Mouse (Mus musculus) midbrain, embryonic 11.5 days (tissue): ENCODE results near the gene Rhbdl1. TPM values are rescaled to one million over a fixed set of nuclear protein-coding genes. Genes with fewer than 3 reads are reported as not detected.

Source experiments
- ATAC-seq: fragments of 200-750 bp; cut with Nextera tagmentation; 2 replicates; pipeline ENCODE4 v1.8.0; 2017; ENCODE audit warnings: moderate TSS enrichment, moderate library complexity; ENCODE audit not compliant: low FRiP score
- DNase-seq: peaks from one replicate; pipeline ENCODE4 v3.0.0; 2015; ENCODE audit warnings: low spot score; ENCODE audit errors: missing footprints
- H3K27ac ChIP-seq: fragments of 300-500 bp; sonication (generic); 2 replicates; pipeline ENCODE4 v1.5.1; 2014; ENCODE audit warnings: low read depth, low read length
- H3K27me3 ChIP-seq: fragments of 300-500 bp; sonication (generic); 2 replicates; pipeline ENCODE4 v1.6.1; 2014; ENCODE audit warnings: mild to moderate bottlenecking, low read length, moderate library complexity, mixed read lengths; ENCODE audit not compliant: control insufficient read depth, insufficient read depth
- H3K36me3 ChIP-seq: fragments of 300-500 bp; sonication (generic); 2 replicates; pipeline ENCODE4 v1.6.1; 2014; ENCODE audit warnings: mild to moderate bottlenecking, low read length, moderate library complexity, mixed read lengths; ENCODE audit not compliant: control insufficient read depth, insufficient read depth
- H3K4me1 ChIP-seq: fragments of 300-500 bp; sonication (generic); 2 replicates; pipeline ENCODE4 v1.6.1; 2014; ENCODE audit warnings: low read length; ENCODE audit not compliant: control insufficient read depth, insufficient read depth
- H3K4me2 ChIP-seq: fragments of 300-500 bp; sonication (generic); 2 replicates; pipeline ENCODE4 v1.6.1; 2014; ENCODE audit warnings: mild to moderate bottlenecking, moderate library complexity
- H3K4me3 ChIP-seq: fragments of 300-500 bp; sonication (generic); 2 replicates; pipeline ENCODE4 v1.5.1; 2014; ENCODE audit warnings: low read depth, low read length
- H3K9ac ChIP-seq: fragments of 300-500 bp; sonication (generic); 2 replicates; pipeline ENCODE4 v1.6.1; 2014; ENCODE audit warnings: low read length
- H3K9me3 ChIP-seq: fragments of 300-500 bp; sonication (generic); 2 replicates; pipeline ENCODE4 v1.6.1; 2016; ENCODE audit warnings: low read length; ENCODE audit not compliant: control insufficient read depth
- WGBS: fragments of 180-500 bp; shearing (Covaris S2); extraction: QIAGEN DNeasy Blood & Tissue Kit; methylation state at CpG from one replicate; pipeline ENCODE4 v1.1.7; 2014; 5-methylcytosine and 5-hydroxymethylcytosine counted together
- polyA plus RNA-seq: library from polyadenylated mRNA; unstranded; fragments of >200 nt; fragmentation: Nextera tagmentation; extraction: Ambion mirVana; gene quantifications from 2 replicates; pipeline ENCODE4 v1.2.1, GENCODE M21; 2014

Rhbdl1 gene
- polyA plus RNA-seq, 1 experiment from 2014 or later = 2.3 TPM

DNA sequence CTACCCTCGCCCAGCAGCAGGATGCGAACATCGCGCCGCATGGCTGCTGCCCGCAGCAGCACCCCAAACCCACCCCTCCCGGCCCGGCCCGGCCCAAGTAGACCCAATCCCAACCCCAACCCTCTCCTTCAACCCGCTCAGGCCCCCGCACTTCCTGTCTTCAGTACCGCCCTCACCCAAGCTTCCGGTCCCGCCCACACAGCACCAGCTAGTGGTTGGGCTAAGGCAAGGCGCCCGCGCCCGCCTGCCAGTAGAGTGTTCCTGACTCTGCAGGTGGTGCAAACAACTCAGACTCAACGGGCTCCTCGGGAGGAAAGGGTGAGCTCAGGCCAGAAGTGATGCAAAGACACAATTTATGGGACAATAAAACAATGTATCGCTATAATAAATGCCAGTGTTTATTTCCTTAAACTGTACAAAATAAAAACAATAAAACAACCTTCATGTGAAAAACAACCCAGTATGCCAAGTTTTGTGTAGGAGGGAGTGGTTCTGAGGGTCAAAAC lies 7.4 kb upstream of the Rhbdl1 start, which contains the start of gene Rhot2:
Rhot2 (minus strand) TSS at position 456 of the 506 bp plus-strand sequence.
- H3K36me3 ChIP-seq = peaks cover 23% of the 10 kb centered on the region
- peak within 1 kb of the TSS; percentile 94 for H3K4me2 ChIP-seq
- WGBS = 1% methylated on average over 21 of the region's 21 CpGs
- peaks cover 8% of the 10 kb centered on the region for H3K4me1 ChIP-seq
- peak; percentile 99 for DNase-seq
- no peaks in the 10 kb centered on the region for H3K9me3 ChIP-seq
- peak within 1 kb of the TSS; percentile 90 for H3K4me3 ChIP-seq
- H3K27me3 ChIP-seq = no peaks in the 10 kb centered on the region
- H3K9ac ChIP-seq = peak within 1 kb of the TSS; percentile 89
- H3K27ac ChIP-seq = no peak within 1 kb of the TSS; the same call in 1 of the 2 replicates
- peak; percentile 96 for ATAC-seq

DNA sequence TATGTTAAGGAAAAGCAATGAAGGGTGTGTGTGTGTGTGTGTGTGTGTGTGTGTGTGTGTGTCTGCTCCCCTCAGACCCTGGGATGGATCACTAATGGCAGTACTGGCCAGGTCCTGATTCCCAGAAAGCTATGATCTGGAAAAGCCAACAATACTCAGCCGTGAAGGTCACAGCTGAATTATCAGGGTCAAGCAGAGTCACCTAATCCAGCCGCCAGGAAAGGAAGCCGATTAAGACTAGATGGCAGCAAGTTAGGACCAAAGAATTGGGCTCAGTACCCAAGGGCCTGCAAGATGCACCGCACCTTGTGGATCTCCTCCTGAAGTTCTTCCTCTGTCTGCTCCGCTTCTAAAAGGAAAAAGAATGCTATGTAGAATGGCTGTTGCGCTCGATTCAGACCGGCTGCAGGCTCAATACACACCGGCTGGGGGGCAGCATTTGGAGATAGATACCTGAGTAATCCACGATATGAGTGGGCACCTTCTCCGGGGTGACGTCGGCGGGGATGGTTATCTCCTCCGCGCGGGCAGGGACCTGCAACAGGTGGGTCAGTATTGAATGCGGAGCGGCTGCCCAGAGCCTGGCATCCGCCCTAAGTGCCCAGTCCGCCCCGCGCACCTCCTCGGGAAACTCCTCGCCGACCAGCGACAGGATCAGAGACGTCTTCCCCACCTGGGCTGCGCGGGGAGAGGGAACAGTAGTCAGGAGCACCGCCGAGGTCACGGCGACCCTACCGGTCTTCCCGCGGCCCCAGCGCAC lies 6.7 kb upstream of the Rhbdl1 start:
- WGBS = 5% methylated on average over 33 of the region's 38 CpGs
- ATAC-seq (peak; percentile 45; the same call in 1 of the 2 replicates), DNase-seq (no peak)
- H3K4me1 ChIP-seq = peaks cover 8% of the 10 kb centered on the region
- H3K4me2 ChIP-seq = peak overlapping the region; percentile 94
- H3K36me3 ChIP-seq = peaks cover 26% of the 10 kb centered on the region
- no peaks in the 10 kb centered on the region for H3K9me3 ChIP-seq
- H3K27me3 ChIP-seq = no peaks in the 10 kb centered on the region
- peak overlapping the region; percentile 90 for H3K4me3 ChIP-seq
- H3K27ac ChIP-seq = no peak overlapping the region; the same call in 1 of the 2 replicates
- peak overlapping the region; percentile 89 for H3K9ac ChIP-seq

DNA sequence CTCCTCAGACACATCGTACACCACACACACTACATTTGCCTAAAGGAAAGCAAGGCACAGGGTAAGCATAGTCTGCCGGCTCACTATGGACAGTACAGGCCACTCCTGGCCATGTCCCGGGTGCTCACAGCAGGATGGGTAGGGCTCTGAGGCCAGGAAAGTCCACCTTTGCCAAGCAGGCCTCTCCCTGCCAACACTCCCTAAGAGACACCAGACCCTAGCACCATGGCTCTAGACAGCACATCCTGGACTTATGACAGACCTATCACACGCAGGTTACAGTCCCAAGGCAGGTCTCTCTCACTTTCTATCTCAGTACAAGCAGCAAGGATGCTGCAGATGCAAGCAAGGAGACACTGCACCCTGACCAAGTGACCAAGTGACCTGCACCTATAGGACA lies 6.0 kb upstream of the Rhbdl1 start:
- peaks cover 8% of the 10 kb centered on the region for H3K4me1 ChIP-seq
- H3K4me3 ChIP-seq = peak overlapping the region; percentile 90; the same call in 1 of the 2 replicates
- no peaks in the 10 kb centered on the region for H3K27me3 ChIP-seq
- peak overlapping the region; percentile 94 for H3K4me2 ChIP-seq
- no peak for DNase-seq
- H3K9me3 ChIP-seq = no peaks in the 10 kb centered on the region
- no peak for ATAC-seq
- peaks cover 27% of the 10 kb centered on the region for H3K36me3 ChIP-seq
- 97% methylated on average over 4 of the region's 4 CpGs for WGBS
- no peak overlapping the region for H3K27ac ChIP-seq
- H3K9ac ChIP-seq = peak overlapping the region; percentile 89; the same call in 1 of the 2 replicates

DNA sequence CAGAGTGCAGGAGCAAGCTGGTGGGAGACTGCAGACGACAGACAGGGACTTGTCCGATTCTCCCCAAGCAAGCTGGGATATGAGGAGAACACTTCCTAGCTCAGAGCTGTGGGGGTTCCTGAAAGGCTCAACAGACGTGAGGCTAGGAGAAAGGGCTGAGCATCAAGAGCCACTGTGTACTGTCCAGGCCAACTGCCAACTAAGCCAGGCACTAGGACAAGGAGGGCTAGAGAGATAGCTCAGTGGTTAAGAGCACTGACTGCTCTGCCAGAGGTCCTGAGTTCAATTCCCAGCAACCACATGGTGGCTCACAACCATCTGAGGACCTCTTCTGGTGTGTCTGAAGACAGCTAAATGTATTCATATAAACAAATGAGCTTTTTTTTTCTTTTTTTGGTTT lies 5.4 kb upstream of the Rhbdl1 start:
- DNase-seq (no peak), ATAC-seq (no peak)
- H3K9ac ChIP-seq = no peak overlapping the region
- 85% methylated on average over 3 of the region's 3 CpGs for WGBS
- no peak overlapping the region for H3K4me3 ChIP-seq
- H3K4me1 ChIP-seq = peaks cover 12% of the 10 kb centered on the region
- no peak overlapping the region for H3K27ac ChIP-seq
- H3K4me2 ChIP-seq = no peak overlapping the region
- peaks cover 27% of the 10 kb centered on the region for H3K36me3 ChIP-seq
- H3K9me3 ChIP-seq = no peaks in the 10 kb centered on the region
- H3K27me3 ChIP-seq = no peaks in the 10 kb centered on the region

DNA sequence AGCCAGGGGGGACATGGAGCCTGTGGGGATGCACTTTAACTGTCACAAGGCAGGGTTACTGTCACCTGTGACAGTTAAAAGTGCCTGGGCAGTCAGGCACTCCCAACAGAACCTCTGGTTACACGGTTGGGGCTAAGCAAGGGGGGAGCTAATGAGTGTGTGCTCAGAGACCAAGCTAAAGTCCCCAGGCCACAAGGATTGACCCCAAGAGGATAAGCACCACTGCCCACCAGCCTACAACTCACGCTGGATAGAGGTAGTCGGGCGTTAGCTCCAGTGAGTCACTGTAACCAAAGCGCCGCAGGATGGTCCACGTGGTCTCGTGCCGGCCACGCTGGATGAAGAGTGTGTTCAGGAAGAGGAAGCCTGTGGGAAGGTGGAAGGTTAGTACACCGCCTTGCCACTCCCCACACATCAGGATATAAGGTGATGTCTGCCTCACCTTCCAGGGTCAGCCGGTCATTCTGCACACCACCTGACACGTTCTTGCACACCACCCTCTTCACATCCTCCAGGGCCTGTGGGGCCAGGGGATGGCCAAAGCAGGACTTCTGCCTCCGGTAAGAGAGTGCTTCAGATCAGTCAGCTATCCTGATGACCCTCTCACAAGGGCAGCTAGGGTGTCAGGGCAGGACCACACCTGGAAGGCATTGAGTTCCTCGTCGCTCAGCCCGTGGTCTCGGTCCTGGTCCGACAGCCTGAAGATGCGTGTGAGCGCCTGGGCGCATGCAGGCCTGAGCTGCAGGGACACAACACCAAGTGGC lies 4.2 kb upstream of the Rhbdl1 start, which contains the start of gene Gm20683:
Gm20683 (minus strand) TSS at position 647 of the 764 bp plus-strand sequence.
- H3K27ac ChIP-seq = no peak within 1 kb of the TSS
- H3K4me3 ChIP-seq = no peak within 1 kb of the TSS
- peaks cover 24% of the 10 kb centered on the region for H3K4me1 ChIP-seq
- H3K4me2 ChIP-seq = no peak within 1 kb of the TSS
- H3K9ac ChIP-seq = no peak within 1 kb of the TSS
- H3K9me3 ChIP-seq = no peaks in the 10 kb centered on the region
- ATAC-seq (no peak), DNase-seq (no peak)
- 95% methylated on average over 22 of the region's 22 CpGs for WGBS
- no peaks in the 10 kb centered on the region for H3K27me3 ChIP-seq
- H3K36me3 ChIP-seq = peaks cover 27% of the 10 kb centered on the region

DNA sequence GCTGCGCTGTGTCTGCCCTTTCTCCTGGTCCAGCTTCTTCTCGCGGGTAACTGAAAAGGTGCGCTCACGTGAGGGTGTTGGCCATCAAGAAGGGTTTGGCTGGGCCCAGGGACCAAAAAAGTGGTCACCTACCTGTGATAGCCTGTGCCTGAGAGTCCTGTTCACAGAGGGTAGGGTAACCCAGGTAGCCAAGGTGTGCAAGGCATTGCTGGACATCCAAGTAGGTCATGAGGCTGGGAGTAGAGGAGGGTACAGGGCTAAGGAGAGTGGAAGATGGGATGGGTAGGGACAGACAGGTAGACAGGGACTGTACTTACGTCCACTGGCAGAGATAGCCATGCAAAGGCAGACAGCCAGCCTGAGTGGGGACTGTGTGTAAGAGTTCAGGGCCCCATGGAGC lies 3.4 kb upstream of the Rhbdl1 start:
- DNase-seq (no peak), ATAC-seq (no peak)
- Histone ChIP-seq H3K9me3 (no peaks in the 10 kb centered on the region), H3K36me3 (peaks cover 27% of the 10 kb centered on the region), H3K4me3 (no peak overlapping the region), H3K4me2 (no peak overlapping the region), H3K27ac (no peak overlapping the region), H3K27me3 (no peaks in the 10 kb centered on the region), H3K9ac (no peak overlapping the region), H3K4me1 (peaks cover 30% of the 10 kb centered on the region)
- 92% methylated on average over 6 of the region's 6 CpGs for WGBS

DNA sequence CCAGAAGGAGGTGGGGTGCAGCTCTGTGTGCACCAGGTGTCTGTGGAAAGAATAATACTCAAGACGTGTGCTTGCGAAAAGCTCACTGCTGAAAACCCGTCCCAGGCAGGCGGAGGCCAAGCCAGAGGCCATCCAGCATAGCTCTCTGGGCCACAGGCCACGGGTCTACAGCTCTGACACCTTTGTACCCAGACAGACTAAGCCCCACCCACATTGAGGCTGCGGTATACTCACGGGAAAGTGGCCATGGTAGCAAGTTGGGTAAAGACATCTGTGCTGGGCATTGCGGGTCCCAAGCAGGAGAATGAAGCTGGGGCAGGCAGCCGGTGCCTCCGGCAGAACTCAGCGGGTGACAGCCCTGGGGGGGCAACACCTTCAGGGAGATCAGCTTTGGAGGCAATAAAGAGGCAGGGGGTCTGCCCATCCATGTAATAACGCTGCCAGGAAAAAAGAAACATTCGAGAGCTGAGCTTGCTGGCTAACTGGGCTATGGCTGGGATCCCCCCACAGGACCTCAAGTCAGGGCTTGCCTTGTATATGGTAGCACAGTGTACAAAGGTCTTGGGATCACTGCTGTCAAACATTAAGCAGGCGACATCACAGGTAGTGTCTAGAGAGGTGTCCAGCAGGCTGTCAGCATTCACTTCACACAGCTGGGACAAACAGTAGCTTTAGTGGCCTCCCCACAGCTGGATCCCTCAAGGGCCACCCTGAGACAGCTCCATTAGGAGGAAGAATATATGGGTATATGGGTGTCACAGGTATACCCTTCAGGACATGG lies 2.5 kb upstream of the Rhbdl1 start:
- WGBS = 89% methylated on average over 14 of the region's 14 CpGs
- H3K9me3 ChIP-seq = no peaks in the 10 kb centered on the region
- no peak for DNase-seq
- no peak for ATAC-seq
- H3K9ac ChIP-seq = no peak overlapping the region
- peaks cover 36% of the 10 kb centered on the region for H3K4me1 ChIP-seq
- H3K4me2 ChIP-seq = no peak overlapping the region
- H3K4me3 ChIP-seq = no peak overlapping the region
- H3K27ac ChIP-seq = no peak overlapping the region
- H3K27me3 ChIP-seq = no peaks in the 10 kb centered on the region; the same call in 1 of the 2 replicates
- peaks cover 25% of the 10 kb centered on the region for H3K36me3 ChIP-seq

DNA sequence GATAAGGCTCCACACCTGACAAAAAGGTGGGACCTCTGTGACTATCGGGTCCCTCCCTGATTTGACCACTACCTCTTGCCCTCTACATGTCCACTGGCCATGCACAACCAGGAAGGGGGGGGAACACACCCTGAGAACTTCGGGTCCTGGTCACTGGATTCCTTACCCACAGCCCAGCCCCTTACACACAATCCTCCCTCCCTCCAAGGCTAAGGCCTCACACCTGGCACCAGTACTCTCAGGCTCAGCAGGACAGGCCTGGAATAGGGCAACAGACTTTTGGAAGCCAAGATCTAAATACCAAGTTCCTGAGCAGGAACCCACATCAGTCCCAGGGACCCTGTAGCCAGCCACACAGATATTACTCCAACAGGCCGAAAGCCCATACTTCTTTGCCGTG lies 1.8 kb upstream of the Rhbdl1 start:
- peaks cover 43% of the 10 kb centered on the region for H3K4me1 ChIP-seq
- H3K4me3 ChIP-seq = no peak overlapping the region
- no peak overlapping the region for H3K4me2 ChIP-seq
- H3K36me3 ChIP-seq = peaks cover 25% of the 10 kb centered on the region
- ATAC-seq (no peak), DNase-seq (no peak)
- WGBS = 88% methylated on average over 4 of the region's 4 CpGs
- H3K27ac ChIP-seq = no peak overlapping the region
- no peak overlapping the region for H3K9ac ChIP-seq
- H3K27me3 ChIP-seq = no peaks in the 10 kb centered on the region; the same call in 1 of the 2 replicates
- no peaks in the 10 kb centered on the region for H3K9me3 ChIP-seq
